Mouse (Mus musculus) induced T-regulatory cell, adult 2 months (primary cell): ENCODE measurements around the gene Btbd18.
"Not testable (repeated sequence)": the region's sequence is repeated elsewhere in the genome, so short reads cannot be mapped to it uniquely, and the experiment has no call there.

ENCODE experiments used
- DNase-seq: peaks from one replicate; pipeline ENCODE4 v3.0.0-alpha.2; 2012; ENCODE audit warnings: low read depth

Btbd18 gene

GRCm38 (mm10) chr2:84647051-84647568 lies 11.8 kb upstream of the Btbd18 start:
- DNase-seq: no peak

- no peak for DNase-seq
Measured at GRCm38 (mm10) chr2:84648369-84648768, 10.5 kb upstream of the Btbd18 start.

DNA sequence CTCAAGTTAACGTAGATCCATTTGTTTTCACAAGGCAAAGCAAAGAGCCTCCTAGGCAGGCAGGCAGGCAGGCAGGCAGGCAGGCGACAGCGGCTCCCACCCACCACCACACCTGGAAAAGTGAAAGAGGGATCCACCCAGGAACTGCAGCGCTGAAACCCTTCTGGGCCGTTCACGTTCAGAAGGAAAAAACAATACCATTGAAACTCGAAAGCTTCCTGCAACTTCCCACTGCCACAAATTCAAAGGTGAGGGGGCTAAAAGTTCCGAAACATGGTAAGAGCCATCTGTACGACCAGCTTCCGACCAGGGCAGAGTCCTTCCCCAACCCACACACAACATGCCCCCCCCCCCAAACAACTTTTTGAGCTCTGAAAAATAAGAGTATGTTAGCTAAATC lies 9.2 kb upstream of the Btbd18 start:
- no peak for DNase-seq

GRCm38 (mm10) chr2:84650464-84651195 lies 8.2 kb upstream of the Btbd18 start, which contains the start of gene Ctnnd1:
Ctnnd1 (minus strand) TSS chr2:84650765.
- no peak for DNase-seq

GRCm38 (mm10) chr2:84653354-84653753 lies 5.5 kb upstream of the Btbd18 start:
- no peak for DNase-seq

GRCm38 (mm10) chr2:84655864-84656263 lies 3.0 kb upstream of the Btbd18 start:
- no peak for DNase-seq

DNA sequence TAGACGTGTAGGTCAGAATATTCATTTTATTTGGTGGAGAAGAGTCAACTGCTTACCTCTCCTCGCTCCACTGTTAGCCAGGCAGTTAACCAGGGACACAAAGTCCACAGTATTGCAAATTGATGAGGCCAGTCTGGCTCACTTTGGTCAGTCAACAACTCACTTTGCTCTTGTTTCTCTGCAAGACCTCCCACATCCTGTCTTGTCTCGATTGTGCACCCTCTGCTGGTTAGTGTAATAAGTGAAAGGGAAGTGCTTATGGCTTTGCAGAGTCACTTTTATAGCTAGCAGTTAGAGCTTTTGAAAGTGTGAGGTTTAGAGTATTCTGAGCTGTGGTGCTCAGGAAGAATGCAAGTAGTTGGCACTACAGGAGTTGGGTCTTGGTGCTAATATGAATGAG lies 1.4 kb downstream of the Btbd18 start:
- peak; percentile 81 for DNase-seq

GRCm38 (mm10) chr2:84662866-84663265 lies 4.0 kb downstream of the Btbd18 start:
- peak; percentile 78 for DNase-seq

- no peak for DNase-seq
Measured at GRCm38 (mm10) chr2:84666081-84666480, 7.2 kb downstream of the Btbd18 start.

DNA sequence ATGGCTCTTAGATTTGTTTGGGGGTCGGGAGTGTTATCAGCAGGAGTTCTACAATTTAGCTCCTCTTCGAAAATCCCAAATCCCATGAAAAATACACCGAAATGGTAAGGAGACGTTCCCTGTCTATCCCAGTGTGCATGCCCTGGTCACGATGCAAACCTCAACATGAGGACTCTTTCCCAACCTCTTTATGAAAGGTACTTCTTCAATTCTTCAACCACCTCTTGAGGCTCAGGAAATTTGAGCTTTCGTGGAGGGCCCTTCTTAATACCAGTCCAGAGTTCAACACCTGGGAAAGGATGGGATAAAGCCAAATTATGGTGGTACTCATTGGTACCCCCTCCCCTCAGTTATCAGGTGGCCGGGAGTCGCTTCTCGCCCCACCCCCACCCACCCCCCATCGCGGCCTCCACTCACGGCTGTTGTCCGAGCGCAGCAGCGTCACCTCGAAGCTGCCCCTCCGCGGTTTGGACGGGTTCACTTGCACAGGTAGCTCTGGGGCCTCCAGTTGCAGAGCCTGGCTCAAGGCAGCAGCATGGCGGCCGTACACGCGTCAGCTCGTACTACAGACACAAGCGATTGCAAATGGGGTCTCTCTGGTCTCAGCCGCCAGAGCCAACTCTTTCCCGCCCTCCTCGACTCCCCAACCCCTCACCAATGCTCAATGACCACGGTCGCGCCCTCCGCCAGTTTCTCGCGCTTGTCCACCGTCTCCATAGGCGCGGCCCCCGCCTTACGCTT lies 11.1 kb downstream of the Btbd18 start:
- DNase-seq: peak; percentile 21

DNA sequence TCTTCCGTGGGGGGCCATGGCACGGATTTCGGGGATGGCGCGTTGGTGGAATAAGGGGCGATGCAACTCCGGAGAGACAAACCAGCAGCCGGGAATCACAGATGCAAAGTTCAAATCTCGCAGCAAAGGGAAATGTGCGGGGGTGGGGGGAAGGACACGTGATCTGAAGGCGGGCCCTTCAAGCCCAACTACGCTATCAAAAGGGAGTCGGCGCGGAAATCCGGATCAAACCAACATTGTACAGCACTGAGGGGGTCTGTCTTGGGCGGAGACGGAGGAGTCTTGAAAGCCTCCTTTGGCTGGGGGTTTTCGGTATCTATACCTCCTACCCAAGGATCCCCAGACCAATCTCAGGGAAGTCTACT lies 11.7 kb downstream of the Btbd18 start, which contains the start of gene Selenoh:
TSS of gene Selenoh (minus strand) at position 202 of the 365 bp plus-strand sequence.
- DNase-seq: peak; percentile 95

- not testable (repeated sequence) for DNase-seq
Measured at GRCm38 (mm10) chr2:84671535-84671934, 12.7 kb downstream of the Btbd18 start.

- DNase-seq: no peak
Measured at GRCm38 (mm10) chr2:84677270-84677967, 18.5 kb downstream of the Btbd18 start.

DNA sequence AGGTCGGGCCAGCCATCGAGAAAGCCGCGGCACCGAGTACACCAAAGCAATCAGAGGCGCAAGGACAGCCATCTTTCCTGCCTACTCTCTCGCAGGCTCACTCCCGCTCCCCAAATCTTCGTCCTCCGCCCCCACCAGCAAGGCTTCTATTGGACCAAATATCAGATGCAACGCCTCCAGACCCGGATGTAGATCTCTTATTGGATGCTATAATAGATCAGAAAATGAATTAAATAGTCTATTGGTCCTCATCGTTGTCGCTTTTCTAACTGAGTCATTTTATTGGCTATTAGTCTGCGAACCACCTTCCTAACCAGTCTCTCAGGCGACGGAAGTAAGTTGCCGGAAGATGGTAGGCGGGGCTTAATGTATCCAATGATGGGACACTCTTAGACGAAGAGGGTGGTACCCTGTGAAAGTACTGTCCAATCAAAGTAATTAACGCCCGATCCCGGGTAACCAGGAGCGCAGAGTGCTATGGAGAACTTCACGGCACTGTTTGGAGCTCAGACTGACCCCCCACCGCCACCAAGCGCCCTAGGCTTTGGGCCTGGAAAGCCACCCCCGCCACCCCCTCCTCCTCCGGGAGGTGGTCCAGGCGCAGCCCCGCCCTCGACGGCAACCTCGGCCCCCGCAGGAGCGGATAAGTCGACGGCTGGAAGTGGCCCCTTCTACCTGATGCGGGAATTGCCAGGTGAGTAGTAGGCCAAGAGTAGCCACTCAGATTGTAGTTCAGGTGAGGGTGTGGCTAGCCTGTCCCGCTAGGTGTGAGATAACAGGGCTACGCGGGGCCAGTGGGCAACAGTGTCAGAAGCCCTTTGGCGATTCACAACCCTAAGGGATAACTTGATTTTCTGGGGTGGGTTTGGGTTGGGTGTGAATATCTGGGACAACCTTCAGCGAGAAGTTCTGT lies 19.3 kb downstream of the Btbd18 start, which contains the start of the genes Gm28635 and Med19:
TSS of gene Gm28635 (minus strand) at position 74 of the 913 bp plus-strand sequence.
TSS of gene Med19 (plus strand) at position 435 of the 913 bp plus-strand sequence.
- peak; percentile 99 for DNase-seq

DNA sequence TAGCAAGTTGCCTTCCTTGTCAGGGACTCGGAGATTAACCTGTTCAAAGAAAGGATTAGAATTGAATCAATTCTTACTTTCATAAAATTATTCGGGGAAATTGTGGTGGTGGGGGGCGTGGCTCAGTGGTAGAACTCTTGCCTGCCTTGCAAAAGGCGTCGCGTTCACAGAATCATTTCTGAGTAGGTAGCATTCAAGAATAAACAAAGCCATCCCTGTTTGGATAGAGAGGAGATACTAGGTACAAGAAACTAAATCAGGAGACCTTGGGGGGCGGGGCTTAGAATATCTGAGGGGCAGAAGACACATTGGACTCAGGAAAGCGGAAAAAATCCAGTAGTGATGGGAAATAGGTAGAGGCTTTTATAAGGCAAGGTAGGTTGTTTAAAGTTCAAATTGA lies 20.1 kb downstream of the Btbd18 start, which contains the start of gene Tmx2:
TSS of gene Tmx2 (minus strand) at position 125 of the 400 bp plus-strand sequence.
- DNase-seq: peak; percentile 44

GRCm38 (mm10) chr2:84682605-84683183 lies 23.8 kb downstream of the Btbd18 start:
- no peak for DNase-seq

DNA sequence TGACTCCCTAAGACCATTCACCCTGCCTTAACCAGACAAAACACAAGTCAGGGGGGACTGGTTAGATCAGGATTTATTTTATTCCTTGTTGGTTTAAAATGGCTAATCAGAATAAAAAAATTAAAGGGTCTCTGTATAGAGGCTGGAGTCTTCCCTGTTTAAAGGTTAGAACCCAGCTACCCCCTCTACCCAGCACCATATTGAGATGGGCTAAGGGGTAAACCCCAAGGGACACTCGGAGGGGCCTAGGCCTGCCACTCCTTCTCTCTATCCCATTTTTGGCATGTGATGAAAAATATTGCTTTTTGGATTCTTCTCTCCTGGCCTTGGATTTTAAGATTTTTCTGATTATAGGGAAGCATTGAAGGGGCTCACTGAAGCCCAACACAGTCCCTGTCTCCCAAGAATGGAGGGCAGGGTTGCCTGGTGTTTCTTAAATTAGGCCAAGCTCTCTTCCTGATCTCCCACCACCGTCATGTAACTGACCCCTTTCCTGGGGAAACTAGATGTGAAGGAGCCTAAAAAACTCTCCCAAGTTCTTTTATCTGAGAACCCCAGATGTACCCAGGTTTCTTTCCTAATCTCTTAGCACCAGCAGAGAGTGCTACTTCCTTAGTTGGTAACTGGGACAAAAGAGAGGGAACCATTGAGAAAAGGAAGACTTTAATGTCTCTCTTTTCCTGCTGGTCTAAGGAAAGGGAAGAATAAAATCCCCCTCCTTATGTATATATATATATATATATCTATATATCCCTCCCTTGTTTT lies 29.4 kb downstream of the Btbd18 start:
- DNase-seq: no peak

- no peak for DNase-seq
Measured at GRCm38 (mm10) chr2:84690050-84690449, 31.2 kb downstream of the Btbd18 start.

GRCm38 (mm10) chr2:84695007-84695695 lies 36.3 kb downstream of the Btbd18 start:
- no peak for DNase-seq
